Mouse (Mus musculus) bone marrow, adult 2 months (tissue): Measurements from ENCODE around the gene Mafk. TPM values are rescaled to one million over a fixed set of nuclear protein-coding genes. Genes with fewer than 3 reads are reported as not detected.

Experiments used
- H3K27ac ChIP-seq: fragments of 200-500 bp; 2 replicates; pipeline ENCODE4 v1.5.1; 2012; ENCODE audit warnings: low read depth, mild to moderate bottlenecking, control low read depth, inconsistent platforms, low read length; ENCODE audit not compliant: control insufficient read depth, poor library complexity, insufficient read depth
- H3K4me1 ChIP-seq: fragments of 200-500 bp; 2 replicates; pipeline ENCODE4 v1.6.1; 2011; ENCODE audit warnings: low read length; ENCODE audit not compliant: control insufficient read depth, insufficient read depth
- H3K4me3 ChIP-seq: fragments of 200-500 bp; replicated peaks from 2 replicates; pipeline ENCODE3; 2011; ENCODE audit warnings: mild to moderate bottlenecking, low read depth, low read length, control low read depth; ENCODE audit not compliant: control insufficient read depth
- CTCF ChIP-seq: fragments of 200-500 bp; IDR thresholded peaks from 2 replicates; pipeline ENCODE4 v1.5.1; 2011; ENCODE audit warnings: low read length, control low read depth; ENCODE audit not compliant: control insufficient read depth, insufficient read depth
- POLR2A ChIP-seq: fragments of 200-500 bp; IDR thresholded peaks from 2 replicates; pipeline ENCODE4 v1.6.1; 2011; ENCODE audit warnings: low read depth, mild to moderate bottlenecking, control low read depth, low read length, borderline replicate concordance; ENCODE audit not compliant: control insufficient read depth
- WGBS: fragments of 180-500 bp; shearing (Covaris S2); methylation state at CpG from one replicate; pipeline ENCODE4 v1.1.7; 2018; 5-methylcytosine and 5-hydroxymethylcytosine counted together
- polyA plus RNA-seq: library from polyadenylated mRNA; stranded (reverse); fragments of >200 nt; gene quantifications from 2 replicates; pipeline ENCODE4 v1.2.4, GENCODE M21; 2011; ENCODE audit warnings: low replicate concordance; ENCODE audit not compliant: missing spikeins, insufficient read depth, insufficient read length

Mafk gene
- polyA plus RNA-seq, 1 experiment = 53.2 TPM

- peak overlapping the region; percentile 60 for H3K4me3 ChIP-seq
- H3K4me1 ChIP-seq = peaks cover 23% of the 10 kb centered on the region
- H3K27ac ChIP-seq = peak overlapping the region; percentile 77
- TF ChIP-seq POLR2A = no peak
- TF ChIP-seq CTCF = no peak
- WGBS = 4% methylated on average over 11 of the region's 11 CpGs
Measured at GRCm38 (mm10) chr5:139793338-139794089, 2.2 kb downstream of the Mafk start.

- WGBS = 75% methylated on average over 5 of the region's 5 CpGs
- peak overlapping the region; percentile 48 for H3K4me3 ChIP-seq
- no peak for TF ChIP-seq POLR2A
- TF ChIP-seq CTCF = no peak
- H3K27ac ChIP-seq = peak overlapping the region; percentile 50
- H3K4me1 ChIP-seq = peaks cover 23% of the 10 kb centered on the region
Measured at GRCm38 (mm10) chr5:139794137-139794536, 2.8 kb downstream of the Mafk start.

- TF ChIP-seq POLR2A (peak; percentile 50; the same call in 1 of the 2 replicates), CTCF (no peak)
- H3K4me3 ChIP-seq = peak overlapping the region; percentile 11
- peak overlapping the region; percentile 50 for H3K27ac ChIP-seq
- H3K4me1 ChIP-seq = peaks cover 23% of the 10 kb centered on the region
- 10% methylated on average over 10 of the region's 10 CpGs for WGBS
Measured at GRCm38 (mm10) chr5:139794938-139795337, 3.6 kb downstream of the Mafk start.

GRCm38 (mm10) chr5:139796001-139796620, 4.8 kb downstream of the Mafk start:
- TF ChIP-seq CTCF (no peak), POLR2A (no peak)
- Histone ChIP-seq H3K4me1 (peaks cover 20% of the 10 kb centered on the region), H3K27ac (no peak overlapping the region), H3K4me3 (no peak overlapping the region)
- WGBS = 77% methylated on average over 9 of the region's 9 CpGs

GRCm38 (mm10) chr5:139796900-139797299, 5.6 kb downstream of the Mafk start:
- no peak for TF ChIP-seq POLR2A
- no peak for TF ChIP-seq CTCF

GRCm38 (mm10) chr5:139797473-139798167, 6.3 kb downstream of the Mafk start:
- peaks cover 18% of the 10 kb centered on the region for H3K4me1 ChIP-seq

More at GRCm38 (mm10) chr5:139796900-139797299, 5.6 kb downstream of the Mafk start:
- H3K4me3 ChIP-seq = no peak overlapping the region
- peaks cover 20% of the 10 kb centered on the region for H3K4me1 ChIP-seq
- whole genome bisulfite sequencing = 65% methylated on average over 13 of the region's 13 CpGs
- H3K27ac ChIP-seq = no peak overlapping the region

GRCm38 (mm10) chr5:139798168-139798900, 7.0 kb downstream of the Mafk start:
- TF ChIP-seq POLR2A (no peak), CTCF (no peak)
- 88% methylated on average over 12 of the region's 12 CpGs for WGBS
- Histone ChIP-seq H3K4me3 (no peak overlapping the region), H3K27ac (no peak overlapping the region), H3K4me1 (peaks cover 16% of the 10 kb centered on the region)

More at GRCm38 (mm10) chr5:139797473-139798167, 6.3 kb downstream of the Mafk start:
- 71% methylated on average over 11 of the region's 11 CpGs for WGBS
- H3K4me3 ChIP-seq = no peak overlapping the region
- no peak for TF ChIP-seq CTCF
- peak; percentile 11; the same call in 1 of the 2 replicates for TF ChIP-seq POLR2A
- no peak overlapping the region for H3K27ac ChIP-seq
